In the genomic region with DNA sequence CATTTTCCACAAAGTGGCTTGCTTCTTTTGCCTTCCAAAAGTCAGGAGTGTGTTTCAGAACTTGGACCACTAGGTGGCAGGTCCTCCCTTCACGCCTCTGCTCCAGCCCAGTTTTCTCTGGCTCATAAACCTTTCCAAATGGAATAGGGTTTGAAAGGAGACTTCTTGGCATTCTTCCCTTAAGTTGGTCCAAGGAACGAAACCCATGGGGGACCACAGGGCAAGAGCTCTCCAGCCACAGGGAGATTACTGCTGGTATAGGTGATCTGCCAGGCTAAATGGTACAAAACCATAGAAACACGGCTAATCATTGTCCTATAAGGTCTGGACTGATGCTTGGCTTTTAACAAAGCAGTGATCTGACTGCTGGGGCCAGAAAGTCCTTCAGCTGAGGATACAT, we compare ENCODE assay signal across 9 mouse cellular contexts.
DNase-seq lines count a peak whose midpoint lies in the region; ATAC-seq and TF ChIP-seq lines count a peak whose summit lies in the region.
"Had no signal": no experiment of that assay in that cellular context is flagged by ENCODE, and none has a peak within 500 bp of the region (broad histone marks: within the 10 kb centered on the region; RNA-seq: fewer than 3 reads in every experiment).

No protein-coding gene starts in this region.

- H3K79me2 ChIP-seq in heart, adult 2 months (replicated peaks; ENCODE audit: control insufficient read depth, insufficient read depth, low read length) = no peaks in the 10 kb centered on the region

- H3K4me3 ChIP-seq in heart, adult 2 months = no peak overlapping the region
- no peak overlapping the region for H3K4me3 ChIP-seq in heart, embryonic 12.5 days
- H3K4me3 ChIP-seq in embryonic facial prominence, embryonic 10.5 days = no peak overlapping the region
- H3K4me3 ChIP-seq in olfactory bulb, adult 2 months (ENCODE audit: insufficient read depth, low read depth, low read length) = no peak overlapping the region
- H3K4me3 ChIP-seq: heart, embryonic 13.5 days had no signal

- H3K4me1 ChIP-seq in heart, adult 2 months (ENCODE audit: control insufficient read depth, insufficient read depth, low read length) = no peaks in the 10 kb centered on the region
- no peaks in the 10 kb centered on the region for H3K4me1 ChIP-seq in heart, embryonic 12.5 days (replicated peaks)
- peaks cover 9% of the 10 kb centered on the region; the same call in 1 of the 2 replicates for H3K4me1 ChIP-seq in embryonic facial prominence, embryonic 10.5 days
- H3K4me1 ChIP-seq in olfactory bulb, adult 2 months (ENCODE audit: control insufficient read depth, insufficient read depth, low read length) = peaks cover 4% of the 10 kb centered on the region
- H3K4me1 ChIP-seq: heart, embryonic 13.5 days had no signal

- H3K27me3 ChIP-seq in heart, adult 2 months (ENCODE audit: control insufficient read depth, insufficient read depth, low read length) = no peaks in the 10 kb centered on the region
- H3K27me3 ChIP-seq in heart, embryonic 12.5 days (replicated peaks) = no peaks in the 10 kb centered on the region
- H3K27me3 ChIP-seq in embryonic facial prominence, embryonic 10.5 days (replicated peaks; ENCODE audit: low read depth, poor library complexity, severe bottlenecking) = no peaks in the 10 kb centered on the region
- H3K27me3 ChIP-seq: heart, embryonic 13.5 days had no signal

- TF ChIP-seq EP300 in heart, adult 2 months (IDR thresholded peaks at IDR 0.05; ENCODE audit: insufficient read depth, low read depth, low read length) = 0 out of 2 replicates have a peak, but pooled peaks have one; percentile 46

- no peak overlapping the region for H3K9ac ChIP-seq in heart, adult 2 months (ENCODE audit: low read depth, low read length)
- no peak overlapping the region for H3K9ac ChIP-seq in heart, embryonic 12.5 days
- H3K9ac ChIP-seq: heart, embryonic 13.5 days had no signal

- H3K4me2 ChIP-seq in heart, embryonic 12.5 days = no peak overlapping the region
- H3K4me2 ChIP-seq: heart, embryonic 13.5 days had no signal

- H3K9me3 ChIP-seq in heart, embryonic 12.5 days (replicated peaks) = no peaks in the 10 kb centered on the region; the same call in 1 of the 2 replicates
- H3K9me3 ChIP-seq in embryonic facial prominence, embryonic 10.5 days = no peaks in the 10 kb centered on the region
- H3K9me3 ChIP-seq: heart, embryonic 13.5 days had no signal

- no peaks in the 10 kb centered on the region for H3K36me3 ChIP-seq in heart, adult 2 months (ENCODE audit: control insufficient read depth, insufficient read depth, low read length)
- peaks cover 7% of the 10 kb centered on the region for H3K36me3 ChIP-seq in heart, embryonic 12.5 days
- H3K36me3 ChIP-seq in embryonic facial prominence, embryonic 10.5 days (replicated peaks) = peaks cover 8% of the 10 kb centered on the region

- intact Hi-C loops in heart, adult 2 months (cut with DNase I) = loop anchor here (1.0 to 10.0 kb wide), 3 partner anchors 185 to 363 kb away; no protein-coding TSS in a partner anchor
- intact Hi-C loops in left cerebral cortex, postnatal 36 days (cut with DNase I) = loop anchor here (10.0 kb wide), 1 partner anchor 363 kb away; no protein-coding TSS in a partner anchor

- no peak overlapping the region for H3K27ac ChIP-seq in heart, adult 2 months
- no peak overlapping the region for H3K27ac ChIP-seq in heart, embryonic 12.5 days (ENCODE audit: poor library complexity, severe bottlenecking)
- H3K27ac ChIP-seq in embryonic facial prominence, embryonic 10.5 days (replicated peaks) = no peak overlapping the region
- no peak overlapping the region for H3K27ac ChIP-seq in olfactory bulb, adult 2 months (ENCODE audit: insufficient read depth, low read depth, low read length)
- H3K27ac ChIP-seq: heart, embryonic 13.5 days had no signal

- no peak for TF ChIP-seq POLR2A in heart, adult 2 months (IDR thresholded peaks at IDR 0.05; ENCODE audit: insufficient read depth, low read depth, low read length)
- TF ChIP-seq POLR2A in olfactory bulb, adult 2 months (IDR thresholded peaks at IDR 0.05; ENCODE audit: insufficient read depth, low read depth, low read length) = no peak

- peak in 1 of 2 experiments; percentile 9 for DNase-seq in heart, adult 2 months
- DNase-seq in R1 (ENCODE audit: low read depth, low spot score) = peak; percentile 35
- peak; percentile 30 for DNase-seq in embryonic facial prominence, embryonic 10.5 days (ENCODE audit: low spot score)
- peak; percentile 33 for DNase-seq in hindlimb bud, embryonic 11.5 days (ENCODE audit: extremely low spot score, low read depth, low spot score)
- peak; percentile 49 to 50 for DNase-seq in left cerebral cortex, postnatal 36 days (ENCODE audit: low spot score in 2 of 2)

- TF ChIP-seq CTCF in heart, adult 2 months (IDR thresholded peaks at IDR 0.05) = peak; percentile 80
- peak; percentile 40; the same call in 1 of the 2 replicates for TF ChIP-seq CTCF in olfactory bulb, adult 2 months (IDR thresholded peaks at IDR 0.05; ENCODE audit: insufficient read depth, low read depth, low read length)

- no peak for ATAC-seq in heart, embryonic 12.5 days (ENCODE audit: insufficient number of reproducible peaks, low FRiP score)
- ATAC-seq in megakaryocyte-erythroid progenitor cell, adult 5-6 weeks (replicated peaks; ENCODE audit: low FRiP score, low TSS enrichment, poor library complexity, severe bottlenecking) = no peak

- WGBS in heart, adult 2 months = 42% methylated on average over 3 of the region's 3 CpGs
- 49% methylated on average over 3 of the region's 3 CpGs for WGBS in heart, embryonic 12.5 days
- WGBS in embryonic facial prominence, embryonic 10.5 days = 53% methylated on average over 3 of the region's 3 CpGs
- 30% methylated on average over 3 of the region's 3 CpGs for WGBS in olfactory bulb, adult 2 months
